Mouse (Mus musculus) limb, embryonic 15.5 days (tissue): ENCODE measurements around the gene Myh13. TPM values are rescaled to one million over a fixed set of nuclear protein-coding genes. Genes with fewer than 3 reads are reported as not detected.
A peak's percentile ranks its signal among the peaks of the same experiment; 100 is the strongest.

Source experiments
- ATAC-seq: fragments of 200-750 bp; cut with Nextera tagmentation; 2 replicates; pipeline ENCODE4 v1.8.0; 2017; ENCODE audit warnings: low read depth, moderate TSS enrichment; ENCODE audit not compliant: insufficient number of reproducible peaks, low FRiP score, low TSS enrichment
- H3K27ac ChIP-seq: fragments of 300-500 bp; sonication (generic); 2 replicates; pipeline ENCODE4 v1.5.1; 2015; ENCODE audit warnings: moderate library complexity, mild to moderate bottlenecking, inconsistent platforms
- H3K27me3 ChIP-seq: fragments of 300-500 bp; sonication (generic); 2 replicates; pipeline ENCODE4 v1.6.1; 2015; ENCODE audit warnings: inconsistent platforms
- H3K36me3 ChIP-seq: fragments of 300-500 bp; sonication (generic); 2 replicates; pipeline ENCODE4 v1.6.1; 2015; ENCODE audit warnings: inconsistent platforms
- H3K4me1 ChIP-seq: fragments of 300-500 bp; sonication (generic); 2 replicates; pipeline ENCODE4 v1.6.1; 2015; ENCODE audit warnings: inconsistent platforms
- H3K4me2 ChIP-seq: fragments of 300-500 bp; sonication (generic); 2 replicates; pipeline ENCODE4 v1.6.1; 2015; ENCODE audit warnings: mild to moderate bottlenecking, inconsistent platforms
- H3K4me3 ChIP-seq: fragments of 300-500 bp; sonication (generic); 2 replicates; pipeline ENCODE4 v1.5.1; 2015; ENCODE audit warnings: mild to moderate bottlenecking, inconsistent platforms
- H3K9ac ChIP-seq: fragments of 300-500 bp; sonication (generic); 2 replicates; pipeline ENCODE4 v1.6.1; 2015; ENCODE audit warnings: inconsistent platforms
- H3K9me3 ChIP-seq: fragments of 300-500 bp; sonication (generic); 2 replicates; pipeline ENCODE4 v1.6.1; 2016; ENCODE audit warnings: inconsistent platforms
- WGBS: fragments of 180-500 bp; shearing (Covaris S2); methylation state at CpG from one replicate; pipeline ENCODE4 v1.1.7; 2015; 5-methylcytosine and 5-hydroxymethylcytosine counted together
- polyA plus RNA-seq: library from polyadenylated mRNA; unstranded; fragments of >200 nt; fragmentation: Nextera tagmentation; extraction: Ambion mirVana; gene quantifications from 2 replicates; pipeline ENCODE4 v1.2.1, GENCODE M21; 2015

The Myh13 gene
- 0.10 and 0.27 TPM in 2 replicates for polyA plus RNA-seq

DNA sequence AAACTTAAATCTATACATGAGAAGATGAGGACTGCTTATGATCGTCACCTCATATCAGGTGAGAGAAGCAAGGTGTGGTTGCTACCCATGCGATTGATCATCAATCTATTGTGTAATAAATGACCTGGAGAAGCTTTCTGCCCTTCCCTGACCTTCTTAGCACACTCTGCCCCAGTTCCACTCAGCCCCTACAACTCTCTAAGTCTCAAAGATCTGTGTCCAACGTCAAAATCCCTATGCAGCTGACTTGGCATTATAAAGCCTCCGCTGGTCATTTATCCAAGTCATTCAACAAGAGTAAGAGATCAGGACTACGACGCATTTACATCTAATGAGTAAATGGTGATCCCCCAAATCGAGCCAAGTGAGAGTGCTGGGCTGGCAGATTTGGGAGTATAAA is at the start of gene Myh13:
Gene Myh13 (plus strand): TSS at position 301 of the 400 bp plus-strand sequence.
- no peak within 1 kb of the TSS for H3K9ac ChIP-seq
- ATAC-seq = no peak
- no peaks in the 10 kb centered on the region for H3K9me3 ChIP-seq
- no peaks in the 10 kb centered on the region for H3K4me1 ChIP-seq
- no peak within 1 kb of the TSS for H3K27ac ChIP-seq
- 81% methylated on average over 7 of the region's 7 CpGs for WGBS
- no peaks in the 10 kb centered on the region for H3K36me3 ChIP-seq
- H3K4me2 ChIP-seq = no peak within 1 kb of the TSS
- no peak within 1 kb of the TSS for H3K4me3 ChIP-seq
- no peaks in the 10 kb centered on the region for H3K27me3 ChIP-seq

GRCm38 (mm10) chr11:67276601-67277174 is 44.8 kb upstream of the Myh13 start, which contains the start of gene Myh8:
Gene Myh8 (plus strand): TSS chr11:67277124.
- Histone ChIP-seq H3K4me3 (no peak within 1 kb of the TSS), H3K27me3 (no peaks in the 10 kb centered on the region), H3K4me2 (no peak within 1 kb of the TSS), H3K4me1 (no peaks in the 10 kb centered on the region), H3K9ac (no peak within 1 kb of the TSS), H3K27ac (no peak within 1 kb of the TSS), H3K36me3 (no peaks in the 10 kb centered on the region), H3K9me3 (no peaks in the 10 kb centered on the region)
- 79% methylated on average over 10 of the region's 10 CpGs for WGBS
- ATAC-seq = no peak

DNA sequence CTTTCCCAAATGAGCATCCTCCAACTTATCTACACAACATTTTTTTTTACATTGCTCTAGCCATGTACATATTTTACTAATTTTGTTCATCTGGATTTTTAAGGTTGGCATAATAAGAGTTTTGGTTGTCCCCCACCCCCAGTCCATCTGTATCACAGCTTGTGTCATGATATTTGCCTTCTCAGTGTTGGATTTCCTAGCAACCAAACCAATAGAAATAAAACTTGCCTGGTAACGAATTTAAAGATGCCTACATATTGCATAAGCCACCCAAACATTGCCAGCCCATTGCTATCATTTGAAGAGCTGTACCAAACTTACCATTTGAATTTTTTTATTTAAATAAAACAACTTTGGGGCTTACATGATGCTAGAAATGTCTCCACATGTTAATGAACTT is 28.0 kb upstream of the Myh13 start:
- Histone ChIP-seq H3K27me3 (no peaks in the 10 kb centered on the region), H3K4me2 (no peak overlapping the region), H3K36me3 (no peaks in the 10 kb centered on the region), H3K4me3 (no peak overlapping the region), H3K4me1 (no peaks in the 10 kb centered on the region), H3K9me3 (no peaks in the 10 kb centered on the region), H3K27ac (no peak overlapping the region), H3K9ac (no peak overlapping the region)
- ATAC-seq = no peak
- 64% methylated on average over 1 of the region's 1 CpGs for WGBS

DNA sequence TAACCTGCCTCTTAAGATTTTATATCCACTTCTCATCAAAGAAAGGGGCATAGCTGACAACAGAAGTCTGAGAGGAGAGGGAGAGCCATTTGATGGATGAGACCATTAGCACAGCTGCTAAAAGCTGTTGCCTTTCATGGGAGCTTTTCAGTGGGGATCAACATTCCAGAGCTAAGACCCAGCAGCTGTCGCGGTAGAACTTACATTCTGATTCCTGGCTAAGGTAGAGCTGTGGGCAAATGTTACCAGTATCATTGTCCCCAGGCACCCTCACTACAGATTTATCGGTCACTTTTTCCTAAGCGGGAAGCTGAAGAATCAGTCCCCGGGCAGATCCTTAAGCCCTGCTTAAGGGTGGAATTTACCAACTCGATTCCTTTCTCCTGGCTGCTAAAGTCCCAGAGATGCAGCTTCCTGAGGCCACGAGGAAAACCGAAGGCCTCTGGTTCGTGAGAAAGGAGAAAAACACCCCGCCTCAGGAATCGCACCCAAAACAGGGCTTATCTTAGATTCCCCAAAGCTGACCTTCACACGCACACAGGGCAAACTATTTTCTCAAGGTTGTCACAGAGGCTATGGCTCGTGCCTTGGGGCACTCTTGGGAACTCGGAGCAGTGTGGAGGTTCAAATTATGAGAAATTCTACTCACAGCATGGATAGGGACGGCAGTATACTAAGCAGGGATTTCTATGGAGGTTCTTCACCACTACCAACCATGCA is 7.6 kb upstream of the Myh13 start:
- Histone ChIP-seq H3K9ac (no peak overlapping the region), H3K4me2 (no peak overlapping the region), H3K4me1 (0 out of 2 replicates have a peak, but pooled peaks cover 3% of the 10 kb centered on the region), H3K4me3 (no peak overlapping the region), H3K9me3 (no peaks in the 10 kb centered on the region), H3K36me3 (no peaks in the 10 kb centered on the region), H3K27ac (no peak overlapping the region), H3K27me3 (no peaks in the 10 kb centered on the region)
- WGBS = 31% methylated on average over 15 of the region's 15 CpGs
- ATAC-seq = no peak

DNA sequence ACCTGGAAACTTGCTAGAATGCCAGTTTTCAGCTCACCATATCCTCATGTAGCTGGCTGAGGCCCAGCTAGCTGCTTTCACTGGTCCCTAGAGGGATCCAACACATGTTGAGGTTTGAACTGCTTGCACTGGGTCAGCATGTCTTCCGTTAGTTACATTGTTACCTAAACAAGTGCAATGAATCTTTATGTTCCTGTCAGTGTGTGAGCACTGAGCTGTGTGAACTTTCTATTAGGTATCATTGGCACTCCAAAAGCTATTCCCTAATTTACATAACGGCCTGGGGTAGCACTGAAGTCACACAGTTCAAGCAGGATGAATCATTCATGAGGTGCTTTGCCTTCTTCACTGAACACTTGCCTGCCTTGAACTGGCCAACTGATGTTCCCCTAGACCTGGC is 5.1 kb downstream of the Myh13 start:
- H3K4me2 ChIP-seq = no peak overlapping the region
- 46% methylated on average over 2 of the region's 2 CpGs for WGBS
- no peaks in the 10 kb centered on the region for H3K27me3 ChIP-seq
- H3K4me3 ChIP-seq = no peak overlapping the region
- no peaks in the 10 kb centered on the region for H3K4me1 ChIP-seq
- H3K36me3 ChIP-seq = no peaks in the 10 kb centered on the region
- no peak overlapping the region for H3K27ac ChIP-seq
- H3K9me3 ChIP-seq = no peaks in the 10 kb centered on the region
- ATAC-seq = no peak
- no peak overlapping the region for H3K9ac ChIP-seq

GRCm38 (mm10) chr11:67344556-67344955 is 23.1 kb downstream of the Myh13 start:
- no peaks in the 10 kb centered on the region for H3K4me1 ChIP-seq
- H3K27ac ChIP-seq = no peak overlapping the region
- no peak overlapping the region for H3K4me3 ChIP-seq
- H3K9me3 ChIP-seq = no peaks in the 10 kb centered on the region
- H3K4me2 ChIP-seq = no peak overlapping the region
- H3K36me3 ChIP-seq = no peaks in the 10 kb centered on the region
- ATAC-seq = no peak
- no peaks in the 10 kb centered on the region for H3K27me3 ChIP-seq
- WGBS = 73% methylated on average over 3 of the region's 3 CpGs
- no peak overlapping the region for H3K9ac ChIP-seq

GRCm38 (mm10) chr11:67345186-67345855 is 23.9 kb downstream of the Myh13 start:
- no peaks in the 10 kb centered on the region for H3K36me3 ChIP-seq
- no peak for ATAC-seq
- no peaks in the 10 kb centered on the region for H3K27me3 ChIP-seq
- H3K9ac ChIP-seq = no peak overlapping the region
- WGBS = 64% methylated on average over 2 of the region's 2 CpGs
- H3K9me3 ChIP-seq = no peaks in the 10 kb centered on the region
- H3K27ac ChIP-seq = no peak overlapping the region
- no peak overlapping the region for H3K4me3 ChIP-seq
- H3K4me2 ChIP-seq = no peak overlapping the region
- no peaks in the 10 kb centered on the region for H3K4me1 ChIP-seq

DNA sequence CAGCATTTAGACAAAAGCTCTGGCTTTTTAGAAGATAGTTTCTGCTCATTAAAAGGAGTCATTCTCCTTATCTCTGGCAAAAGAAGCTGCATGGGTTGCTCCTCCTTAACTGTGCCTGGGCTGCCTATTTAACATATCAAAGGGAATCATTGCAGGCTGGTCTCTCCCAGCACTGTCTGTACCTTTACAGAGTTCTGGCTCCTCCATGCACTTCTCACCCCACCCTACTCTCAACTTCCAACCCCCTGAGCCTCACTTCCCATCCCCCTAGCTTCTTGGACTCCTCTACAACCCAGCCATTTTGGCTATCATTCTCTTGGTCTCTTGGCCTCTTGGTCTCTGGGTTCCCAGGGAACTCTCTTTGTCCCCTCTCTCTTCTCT is 24.4 kb downstream of the Myh13 start:
- no peak for ATAC-seq
- no peak overlapping the region for H3K4me2 ChIP-seq
- H3K27ac ChIP-seq = no peak overlapping the region
- no peaks in the 10 kb centered on the region for H3K9me3 ChIP-seq
- H3K4me3 ChIP-seq = no peak overlapping the region
- H3K9ac ChIP-seq = no peak overlapping the region
- no peaks in the 10 kb centered on the region for H3K36me3 ChIP-seq
- H3K4me1 ChIP-seq = no peaks in the 10 kb centered on the region
- H3K27me3 ChIP-seq = 0 out of 2 replicates have a peak, but pooled peaks cover under 1% of the 10 kb centered on the region

- Histone ChIP-seq H3K4me2 (no peak overlapping the region), H3K9ac (no peak overlapping the region), H3K27ac (no peak overlapping the region), H3K4me1 (no peaks in the 10 kb centered on the region), H3K27me3 (0 out of 2 replicates have a peak, but pooled peaks cover 8% of the 10 kb centered on the region), H3K36me3 (no peaks in the 10 kb centered on the region), H3K4me3 (no peak overlapping the region), H3K9me3 (no peaks in the 10 kb centered on the region)
- no peak for ATAC-seq
- 46% methylated on average over 14 of the region's 14 CpGs for WGBS
Measured at GRCm38 (mm10) chr11:67350153-67350768, 28.8 kb downstream of the Myh13 start.

DNA sequence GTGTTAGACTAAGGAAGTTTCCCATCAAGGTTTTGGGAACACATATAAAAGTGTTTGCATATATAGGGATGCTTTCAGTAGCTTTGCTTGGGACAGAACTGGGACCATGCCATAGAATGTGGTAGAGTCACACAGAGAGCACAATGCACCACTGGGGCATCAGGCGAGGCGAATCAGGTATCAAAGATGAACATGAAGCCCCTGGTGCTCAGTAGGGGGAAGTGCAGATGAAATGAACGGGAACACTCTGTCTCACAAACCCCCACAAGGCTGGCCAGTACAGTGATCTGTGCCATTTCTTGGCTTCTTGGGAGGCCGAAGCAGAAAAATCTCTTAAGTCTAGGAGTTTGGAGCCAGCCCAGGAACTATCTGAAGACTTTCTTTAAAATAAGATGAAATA is 31.6 kb downstream of the Myh13 start:
- no peak for ATAC-seq
- Histone ChIP-seq H3K9me3 (no peaks in the 10 kb centered on the region), H3K9ac (no peak overlapping the region), H3K27ac (no peak overlapping the region), H3K4me2 (no peak overlapping the region), H3K27me3 (0 out of 2 replicates have a peak, but pooled peaks cover 8% of the 10 kb centered on the region), H3K4me1 (peaks cover under 1% of the 10 kb centered on the region), H3K4me3 (no peak overlapping the region), H3K36me3 (no peaks in the 10 kb centered on the region)
- WGBS = 58% methylated on average over 4 of the region's 4 CpGs

DNA sequence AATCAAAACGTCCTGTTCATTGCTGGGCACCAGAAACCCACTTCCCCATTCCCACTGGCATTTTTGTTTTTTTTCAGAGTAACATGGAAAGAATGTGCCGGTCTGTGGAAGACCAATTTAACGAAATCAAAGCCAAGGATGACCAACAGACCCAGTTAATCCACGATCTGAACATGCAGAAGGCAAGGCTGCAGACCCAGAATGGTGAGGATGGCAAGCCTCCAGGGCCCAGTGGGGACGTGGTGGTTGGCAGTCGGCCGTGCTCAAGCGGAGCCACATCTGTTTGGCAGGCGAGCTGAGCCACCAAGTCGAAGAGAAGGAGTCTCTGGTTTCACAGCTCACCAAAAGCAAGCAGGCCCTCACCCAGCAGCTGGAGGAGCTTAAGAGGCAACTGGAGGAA is 36.6 kb downstream of the Myh13 start:
- ATAC-seq = peak; percentile 44; the same call in 1 of the 2 replicates
- Histone ChIP-seq H3K4me1 (peaks cover 8% of the 10 kb centered on the region), H3K4me3 (no peak overlapping the region), H3K9me3 (no peaks in the 10 kb centered on the region), H3K9ac (no peak overlapping the region), H3K36me3 (no peaks in the 10 kb centered on the region), H3K27ac (peak overlapping the region; percentile 11; the same call in 1 of the 2 replicates), H3K27me3 (no peaks in the 10 kb centered on the region), H3K4me2 (no peak overlapping the region)
- WGBS = 35% methylated on average over 10 of the region's 10 CpGs

GRCm38 (mm10) chr11:67362236-67362635 is 40.8 kb downstream of the Myh13 start:
- no peak for ATAC-seq
- no peak overlapping the region for H3K4me3 ChIP-seq
- H3K9ac ChIP-seq = no peak overlapping the region
- H3K27ac ChIP-seq = no peak overlapping the region
- no peak overlapping the region for H3K4me2 ChIP-seq
- H3K36me3 ChIP-seq = no peaks in the 10 kb centered on the region
- H3K27me3 ChIP-seq = no peaks in the 10 kb centered on the region
- 51% methylated on average over 3 of the region's 3 CpGs for WGBS
- H3K4me1 ChIP-seq = peaks cover 8% of the 10 kb centered on the region
- no peaks in the 10 kb centered on the region for H3K9me3 ChIP-seq
